Mouse (Mus musculus): ENCODE data around the gene Ccdc30. TPM values are rescaled to one million over a fixed set of nuclear protein-coding genes. Genes with fewer than 3 reads are reported as not detected.

Gene Ccdc30
- total RNA-seq, 1 experiment from 2014 or later: 8.5 TPM

DNA sequence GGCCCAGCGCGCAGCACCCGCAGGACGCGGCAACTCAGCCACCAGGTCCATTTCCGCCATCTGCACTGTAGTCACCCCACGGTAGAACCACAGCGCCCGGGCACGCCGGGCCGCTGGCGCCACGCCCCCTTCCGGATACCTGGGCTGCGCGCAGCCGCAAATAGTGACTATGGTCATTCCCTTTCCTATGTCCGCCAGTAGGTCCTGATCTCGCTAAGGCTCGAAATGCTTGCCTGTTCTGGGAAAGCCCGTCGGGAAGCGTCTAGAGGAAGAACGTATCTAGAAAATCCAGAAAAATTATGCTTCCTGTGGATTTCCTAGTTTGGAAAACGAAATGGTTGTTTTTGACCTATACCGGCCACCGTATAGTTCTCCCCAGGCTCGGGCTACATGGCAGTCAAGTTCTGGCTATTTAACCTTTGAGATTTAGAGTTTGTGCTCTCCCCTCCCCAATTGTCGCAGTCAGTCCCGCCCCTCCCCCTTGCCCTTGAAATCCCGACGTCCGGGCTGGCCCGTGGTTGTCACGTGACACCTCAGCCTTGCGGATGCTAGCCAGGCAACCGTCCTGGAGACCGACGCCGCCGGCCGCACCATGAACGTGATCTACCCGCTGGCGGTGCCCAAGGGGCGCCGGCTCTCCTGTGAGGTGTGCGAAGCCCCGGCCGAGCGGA lies 7.1 kb upstream of the Ccdc30 start, which contains the start of the genes Ppcs and Zmynd12:
Gene Ppcs, minus strand, starts transcription at position 127 of the 671 bp plus-strand sequence.
Gene Zmynd12, plus strand, starts transcription at position 521 of the 671 bp plus-strand sequence.
- peak; percentile 80 to 94 for ATAC-seq (replicated peaks in 1 of 2; ENCODE audit: insufficient read depth in 1 of 2, low FRiP score in 2 of 2, low TSS enrichment in 1 of 2, low read depth in 1 of 2, poor library complexity in 2 of 2, severe bottlenecking in 2 of 2)

GRCm38 (mm10) chr4:119421921-119422293 lies 6.6 kb upstream of the Ccdc30 start:
- peak; percentile 10 to 55; a peak in 2 of 4 replicates for ATAC-seq (replicated peaks in 1 of 2; ENCODE audit: insufficient read depth in 1 of 2, low FRiP score in 2 of 2, low TSS enrichment in 1 of 2, low read depth in 1 of 2, poor library complexity in 2 of 2, severe bottlenecking in 2 of 2)

- ATAC-seq (replicated peaks in 1 of 2; ENCODE audit: insufficient read depth in 1 of 2, low FRiP score in 2 of 2, low TSS enrichment in 1 of 2, low read depth in 1 of 2, poor library complexity in 2 of 2, severe bottlenecking in 2 of 2): no peak
Measured at GRCm38 (mm10) chr4:119421191-119421590, 5.9 kb upstream of the Ccdc30 start.

DNA sequence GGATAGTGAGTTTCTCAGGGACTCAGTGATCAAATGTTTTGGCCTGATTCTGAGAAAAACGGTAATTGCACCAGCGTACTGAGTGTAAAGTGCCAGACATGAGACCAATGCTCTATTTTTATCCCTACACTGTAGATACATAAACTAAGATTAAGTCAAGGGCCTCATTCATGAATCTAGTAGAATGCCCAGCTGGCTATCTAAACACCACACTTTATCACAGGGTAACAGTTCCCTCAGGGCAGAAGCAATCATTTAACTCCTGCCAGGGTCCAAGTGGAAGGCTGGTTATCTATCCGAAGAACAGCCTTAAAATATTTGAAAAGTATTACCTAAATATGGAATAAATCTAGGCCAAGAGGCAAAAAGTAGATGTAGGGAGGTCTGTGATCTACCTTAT lies 2.6 kb upstream of the Ccdc30 start:
- ATAC-seq (replicated peaks in 1 of 2; ENCODE audit: insufficient read depth in 1 of 2, low FRiP score in 2 of 2, low TSS enrichment in 1 of 2, low read depth in 1 of 2, poor library complexity in 2 of 2, severe bottlenecking in 2 of 2): no peak

DNA sequence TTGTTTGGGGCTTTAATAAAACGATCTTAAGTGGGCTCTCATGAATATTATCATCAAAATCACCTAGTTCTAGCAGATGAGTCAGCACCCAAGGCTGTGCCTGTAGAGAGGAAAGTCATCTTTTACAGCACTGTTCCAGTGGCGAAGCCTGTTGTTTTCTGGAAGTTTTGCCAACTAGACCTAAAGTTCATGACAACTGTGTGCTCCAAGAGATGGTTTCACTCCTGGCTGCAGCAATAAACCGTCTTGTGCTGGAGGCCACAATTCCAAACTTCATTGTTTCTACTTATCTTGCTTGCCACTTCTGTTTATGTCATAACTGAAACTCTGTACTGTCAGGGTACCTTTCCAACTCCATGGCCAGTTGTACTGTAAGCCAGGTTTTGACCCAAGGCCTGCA lies 1.9 kb upstream of the Ccdc30 start:
- ATAC-seq (replicated peaks in 1 of 2; ENCODE audit: insufficient read depth in 1 of 2, low FRiP score in 2 of 2, low TSS enrichment in 1 of 2, low read depth in 1 of 2, poor library complexity in 2 of 2, severe bottlenecking in 2 of 2): no peak

- no peak for ATAC-seq (replicated peaks in 1 of 2; ENCODE audit: insufficient read depth in 1 of 2, low FRiP score in 2 of 2, low TSS enrichment in 1 of 2, low read depth in 1 of 2, poor library complexity in 2 of 2, severe bottlenecking in 2 of 2)
Measured at GRCm38 (mm10) chr4:119412791-119413190, 2.5 kb downstream of the Ccdc30 start.

DNA sequence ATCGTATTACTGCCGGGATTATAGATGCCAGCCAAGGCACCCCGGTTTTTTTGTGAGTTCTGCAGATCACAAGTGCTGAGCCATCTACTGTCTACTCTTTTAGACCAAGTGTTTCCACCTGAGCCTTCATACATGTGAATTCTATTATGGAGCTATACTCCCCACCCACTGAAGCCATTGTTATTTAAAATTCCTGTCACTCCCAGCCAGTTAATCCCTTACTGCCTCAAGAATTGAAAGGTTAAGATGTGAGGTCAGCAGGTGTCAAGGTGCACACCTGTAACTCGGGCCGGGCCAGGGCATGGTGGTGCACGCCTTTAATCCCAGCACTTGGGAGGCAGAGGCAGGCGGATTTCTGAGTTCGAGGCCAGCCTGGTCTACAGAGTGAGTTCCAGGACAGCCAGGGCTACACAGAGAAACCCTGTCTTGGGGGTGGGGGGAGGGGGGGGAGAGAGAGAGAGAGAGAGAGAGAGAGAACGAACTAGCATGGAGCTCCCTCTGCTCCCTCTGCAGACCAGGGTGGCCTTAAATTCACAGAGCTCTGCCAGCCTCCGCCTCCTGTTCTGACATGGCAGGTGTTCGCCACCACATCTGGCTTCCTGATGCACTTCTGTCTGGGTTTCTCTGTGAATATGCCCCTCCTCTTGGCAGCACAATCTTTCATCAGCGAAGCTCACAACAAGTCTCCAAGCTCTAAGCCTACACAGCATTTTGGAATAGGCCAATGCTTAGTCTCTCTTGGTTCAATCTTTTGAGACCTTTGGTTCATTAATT lies 3.3 kb downstream of the Ccdc30 start:
- no peak for ATAC-seq (replicated peaks in 1 of 2; ENCODE audit: insufficient read depth in 1 of 2, low FRiP score in 2 of 2, low TSS enrichment in 1 of 2, low read depth in 1 of 2, poor library complexity in 2 of 2, severe bottlenecking in 2 of 2)

DNA sequence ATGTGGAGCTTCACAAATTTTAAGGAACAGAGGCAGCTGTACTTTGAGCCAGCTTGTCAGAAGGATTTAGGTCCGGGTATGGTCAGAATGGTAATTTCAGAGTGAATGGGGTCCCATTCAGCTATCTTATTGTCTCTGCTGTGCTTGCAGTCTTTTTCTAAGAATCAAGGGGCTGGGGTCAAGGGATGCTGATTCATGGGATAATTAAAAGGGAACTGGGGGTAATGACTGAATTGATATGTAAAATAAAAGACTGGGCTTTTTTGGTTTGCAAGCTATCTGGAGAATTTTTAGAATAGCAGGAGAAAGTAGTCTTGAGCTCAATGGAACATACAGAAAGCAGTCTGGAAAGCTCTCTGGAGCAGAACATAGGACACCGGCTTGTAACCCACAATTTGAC lies 11.9 kb downstream of the Ccdc30 start:
- no peak for ATAC-seq (replicated peaks in 1 of 2; ENCODE audit: insufficient read depth in 1 of 2, low FRiP score in 2 of 2, low TSS enrichment in 1 of 2, low read depth in 1 of 2, poor library complexity in 2 of 2, severe bottlenecking in 2 of 2)

- ATAC-seq (replicated peaks in 1 of 2; ENCODE audit: insufficient read depth in 1 of 2, low FRiP score in 2 of 2, low TSS enrichment in 1 of 2, low read depth in 1 of 2, poor library complexity in 2 of 2, severe bottlenecking in 2 of 2): no peak
Measured at GRCm38 (mm10) chr4:119400896-119401295, 14.4 kb downstream of the Ccdc30 start.

GRCm38 (mm10) chr4:119398751-119399150 lies 16.6 kb downstream of the Ccdc30 start:
- no peak for ATAC-seq (replicated peaks in 1 of 2; ENCODE audit: insufficient read depth in 1 of 2, low FRiP score in 2 of 2, low TSS enrichment in 1 of 2, low read depth in 1 of 2, poor library complexity in 2 of 2, severe bottlenecking in 2 of 2)

DNA sequence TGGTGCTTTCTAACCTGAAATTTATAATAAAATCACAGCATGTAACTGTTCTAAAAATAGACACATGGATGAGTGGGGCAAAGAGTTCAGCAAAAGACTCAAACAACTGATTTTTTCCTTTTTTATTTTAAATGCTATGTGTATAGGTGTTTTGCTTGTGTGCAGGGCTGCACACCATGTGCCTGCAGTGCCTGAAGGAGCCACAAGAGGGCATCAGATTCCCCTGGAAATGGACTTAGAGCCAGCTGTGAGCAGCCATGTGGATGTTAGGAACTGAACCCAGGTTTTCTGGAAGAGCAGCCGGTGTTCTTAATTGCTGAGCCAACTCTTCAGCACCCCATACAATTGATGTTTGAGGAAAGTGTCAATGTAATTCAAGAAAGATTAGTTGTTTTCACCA lies 25.0 kb downstream of the Ccdc30 start:
- ATAC-seq (replicated peaks in 1 of 2; ENCODE audit: insufficient read depth in 1 of 2, low FRiP score in 2 of 2, low TSS enrichment in 1 of 2, low read depth in 1 of 2, poor library complexity in 2 of 2, severe bottlenecking in 2 of 2): no peak

DNA sequence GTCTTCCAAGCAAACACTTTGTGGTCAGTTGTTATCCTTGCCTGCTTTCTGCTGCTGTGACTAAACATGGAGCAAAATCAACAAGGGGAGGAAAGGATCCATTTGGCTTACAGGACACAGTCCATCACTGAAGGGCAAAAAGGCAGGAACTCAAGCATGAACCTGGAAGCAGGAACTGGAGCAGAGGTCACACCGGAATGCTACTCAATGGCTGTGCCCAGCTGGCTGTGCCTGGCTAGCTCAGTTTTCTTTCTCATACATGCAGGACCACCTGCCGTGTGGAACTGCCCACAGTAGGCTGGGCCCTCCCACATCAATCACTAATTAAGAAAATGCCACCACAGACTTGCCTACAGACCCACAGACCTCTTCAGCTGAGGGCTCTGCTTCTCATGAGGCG lies 26.1 kb downstream of the Ccdc30 start:
- no peak for ATAC-seq (replicated peaks in 1 of 2; ENCODE audit: insufficient read depth in 1 of 2, low FRiP score in 2 of 2, low TSS enrichment in 1 of 2, low read depth in 1 of 2, poor library complexity in 2 of 2, severe bottlenecking in 2 of 2)

- ATAC-seq (replicated peaks in 1 of 2; ENCODE audit: insufficient read depth in 1 of 2, low FRiP score in 2 of 2, low TSS enrichment in 1 of 2, low read depth in 1 of 2, poor library complexity in 2 of 2, severe bottlenecking in 2 of 2): no peak
Measured at GRCm38 (mm10) chr4:119381471-119382190, 33.7 kb downstream of the Ccdc30 start.

- no peak for ATAC-seq (replicated peaks in 1 of 2; ENCODE audit: insufficient read depth in 1 of 2, low FRiP score in 2 of 2, low TSS enrichment in 1 of 2, low read depth in 1 of 2, poor library complexity in 2 of 2, severe bottlenecking in 2 of 2)
Measured at GRCm38 (mm10) chr4:119369460-119369859, 45.9 kb downstream of the Ccdc30 start.

GRCm38 (mm10) chr4:119366758-119367526 lies 48.4 kb downstream of the Ccdc30 start:
- no peak for ATAC-seq (replicated peaks in 1 of 2; ENCODE audit: insufficient read depth in 1 of 2, low FRiP score in 2 of 2, low TSS enrichment in 1 of 2, low read depth in 1 of 2, poor library complexity in 2 of 2, severe bottlenecking in 2 of 2)

- ATAC-seq (replicated peaks in 1 of 2; ENCODE audit: insufficient read depth in 1 of 2, low FRiP score in 2 of 2, low TSS enrichment in 1 of 2, low read depth in 1 of 2, poor library complexity in 2 of 2, severe bottlenecking in 2 of 2): no peak
Measured at GRCm38 (mm10) chr4:119362231-119362630, 53.1 kb downstream of the Ccdc30 start.

- peak; percentile 62 to 81 for ATAC-seq (replicated peaks in 1 of 2; ENCODE audit: insufficient read depth in 1 of 2, low FRiP score in 2 of 2, low TSS enrichment in 1 of 2, low read depth in 1 of 2, poor library complexity in 2 of 2, severe bottlenecking in 2 of 2)
Measured at GRCm38 (mm10) chr4:119359196-119359971, 55.9 kb downstream of the Ccdc30 start.
